Mouse (Mus musculus) thymus, postnatal 10 days (tissue): ENCODE measurements at regions not wholly inside any gene's neighbourhood (a gene's known extent, or its start where the extent isn't known, plus 50 kb on each side); places are given as distances from the start of the nearest gene placed in this dataset.

Experiments
- DNase-seq, 2 experiments: peaks; one replicate each; pipeline ENCODE4 v3.0.0; 2021; ENCODE audit warnings: low spot score in 2 of 2

- no peak for DNase-seq
These were observed 183.6 kb upstream of the Spred2 start for GRCm38 (mm10) chr11:19740562-19740961.

DNA sequence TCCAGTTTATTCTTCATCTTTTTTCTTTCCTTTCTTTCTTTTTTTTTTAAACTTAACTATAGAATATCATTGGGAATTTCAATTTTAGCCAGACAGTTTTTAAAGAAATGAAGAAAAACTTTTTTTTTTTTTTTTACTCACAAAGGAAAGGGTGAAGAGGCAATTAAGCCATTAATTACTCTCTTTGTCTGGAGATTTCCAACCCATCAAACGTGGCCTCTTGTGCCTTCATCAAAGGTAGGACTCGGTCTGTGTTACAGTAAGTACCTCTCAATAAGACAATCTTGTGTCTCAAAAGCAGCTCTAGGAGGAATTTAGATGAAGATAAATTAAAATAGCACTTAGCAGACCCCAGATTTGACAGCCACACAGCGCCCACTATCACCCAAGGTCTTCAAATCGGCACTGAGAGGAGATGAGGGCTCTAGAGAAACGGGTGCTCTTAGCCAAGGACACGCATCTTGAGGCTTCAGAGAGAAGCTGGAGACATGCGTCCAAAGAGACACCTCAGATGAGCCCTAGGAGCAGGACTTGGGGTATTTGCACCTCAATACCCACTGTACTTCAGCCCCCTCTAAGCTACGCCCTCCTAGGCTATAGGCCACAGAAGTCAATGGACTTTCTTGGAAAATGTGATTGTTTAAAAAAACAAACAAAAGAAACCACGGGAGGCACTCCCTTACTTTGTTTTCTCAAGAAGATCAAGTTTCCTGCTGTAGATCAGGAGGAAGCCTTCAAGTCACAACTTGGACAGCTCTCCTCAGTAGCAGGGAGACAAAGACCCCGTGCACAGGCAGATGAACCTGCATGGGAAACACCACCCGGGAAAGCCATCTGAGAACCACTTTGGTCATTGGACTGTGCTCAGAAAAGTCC is 176.8 kb upstream of the Spred2 start:
- no peak for DNase-seq

DNA sequence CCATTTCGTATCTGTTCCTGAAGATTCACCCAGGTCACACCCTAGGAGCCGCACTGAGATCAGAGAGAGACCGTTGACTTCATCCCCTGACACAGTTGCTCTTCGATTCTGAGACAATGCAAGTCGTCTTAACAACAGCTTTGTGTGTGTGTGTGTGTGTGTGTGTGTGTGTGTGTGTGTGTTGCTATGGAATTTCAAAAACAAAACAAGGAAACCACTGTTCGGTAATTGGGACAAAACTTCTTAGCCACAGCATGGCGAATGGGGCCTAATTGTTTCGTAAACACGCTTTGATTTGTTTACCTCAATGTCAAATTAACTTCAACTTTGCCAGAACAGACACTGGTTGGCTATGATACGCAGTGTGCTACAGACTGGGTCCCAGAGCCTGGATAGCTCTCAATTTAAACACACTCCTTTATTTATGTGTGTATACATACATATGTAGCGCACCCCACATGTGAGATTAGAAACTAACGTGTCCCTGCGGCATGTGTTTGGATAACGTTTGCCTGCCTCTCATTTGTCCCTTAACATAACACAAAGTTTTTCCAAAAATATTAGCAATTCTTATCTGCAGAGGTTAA is 176.1 kb upstream of the Spred2 start:
- DNase-seq = no peak

- DNase-seq = no peak
These were observed 165.3 kb upstream of the Spred2 start for GRCm38 (mm10) chr11:19758892-19759291.

- DNase-seq = peak in 1 of 2 experiments; percentile 47
These were observed 163.1 kb upstream of the Spred2 start for GRCm38 (mm10) chr11:19760861-19761693.

DNA sequence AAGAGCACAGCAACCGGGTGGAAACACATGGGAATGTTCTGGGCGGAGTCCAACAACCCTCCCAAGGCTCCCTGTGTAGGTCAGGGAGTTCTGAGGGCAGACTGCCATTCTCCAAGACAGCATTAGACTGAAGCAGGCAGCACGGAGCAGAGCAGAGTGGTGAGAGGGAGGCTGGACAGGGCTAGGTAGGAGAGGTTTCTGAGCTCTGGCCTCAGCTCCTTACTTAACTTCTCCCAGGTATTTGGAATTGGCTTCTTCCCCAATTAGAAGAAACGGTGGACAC is 162.5 kb upstream of the Spred2 start:
- no peak for DNase-seq

DNA sequence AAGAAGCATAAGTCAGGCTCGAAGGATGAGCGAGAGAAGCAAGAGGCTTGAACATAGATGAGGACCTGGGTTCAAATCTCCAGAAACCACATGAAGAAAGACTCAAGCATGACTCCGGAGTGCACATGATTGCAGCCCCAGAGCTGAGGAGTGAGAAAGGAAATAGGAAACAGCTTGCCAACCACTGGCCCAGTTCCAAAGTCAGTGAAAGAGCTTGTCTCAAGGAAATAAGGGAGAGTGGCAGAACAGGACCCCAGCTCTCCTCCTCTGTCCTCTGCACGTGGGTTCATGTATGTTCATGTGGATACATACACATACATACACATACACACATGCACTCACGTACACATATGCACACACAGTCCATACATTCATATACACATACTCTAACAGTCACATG is 156.9 kb upstream of the Spred2 start:
- no peak for DNase-seq

- no peak for DNase-seq
These were observed 156.3 kb upstream of the Spred2 start for GRCm38 (mm10) chr11:19767871-19768270.

GRCm38 (mm10) chr11:19768962-19769361 is 155.2 kb upstream of the Spred2 start:
- DNase-seq = no peak

DNA sequence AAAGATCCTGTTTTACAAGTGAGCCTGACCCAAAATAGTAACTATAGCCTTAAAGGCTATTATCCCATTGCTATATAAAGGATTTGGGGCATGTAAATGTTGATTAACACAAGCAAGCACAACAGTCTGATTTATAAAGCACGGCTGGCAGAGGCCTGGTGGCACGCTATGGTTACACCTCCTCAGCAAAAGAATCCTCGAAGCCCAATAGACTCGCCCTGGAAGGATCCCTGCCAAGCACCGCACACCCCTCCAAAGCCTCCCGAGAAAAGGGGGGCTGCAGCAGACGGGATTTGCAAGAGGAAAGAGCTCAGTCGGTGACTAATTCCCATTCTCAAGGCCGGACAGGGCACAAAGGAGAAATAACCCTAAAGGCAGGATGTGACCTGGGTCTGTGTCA is 150.2 kb upstream of the Spred2 start:
- no peak for DNase-seq

GRCm38 (mm10) chr11:19775741-19776140 is 148.4 kb upstream of the Spred2 start:
- no peak for DNase-seq

GRCm38 (mm10) chr11:19776473-19777200 is 147.5 kb upstream of the Spred2 start:
- DNase-seq = no peak

GRCm38 (mm10) chr11:19778191-19778590 is 146.0 kb upstream of the Spred2 start:
- DNase-seq = no peak

GRCm38 (mm10) chr11:19785110-19785509 is 139.1 kb upstream of the Spred2 start:
- DNase-seq = no peak

- DNase-seq = no peak
These were observed 127.1 kb upstream of the Spred2 start for GRCm38 (mm10) chr11:19796950-19797670.

- DNase-seq = no peak
These were observed 114.8 kb upstream of the Spred2 start for GRCm38 (mm10) chr11:19809359-19809758.

DNA sequence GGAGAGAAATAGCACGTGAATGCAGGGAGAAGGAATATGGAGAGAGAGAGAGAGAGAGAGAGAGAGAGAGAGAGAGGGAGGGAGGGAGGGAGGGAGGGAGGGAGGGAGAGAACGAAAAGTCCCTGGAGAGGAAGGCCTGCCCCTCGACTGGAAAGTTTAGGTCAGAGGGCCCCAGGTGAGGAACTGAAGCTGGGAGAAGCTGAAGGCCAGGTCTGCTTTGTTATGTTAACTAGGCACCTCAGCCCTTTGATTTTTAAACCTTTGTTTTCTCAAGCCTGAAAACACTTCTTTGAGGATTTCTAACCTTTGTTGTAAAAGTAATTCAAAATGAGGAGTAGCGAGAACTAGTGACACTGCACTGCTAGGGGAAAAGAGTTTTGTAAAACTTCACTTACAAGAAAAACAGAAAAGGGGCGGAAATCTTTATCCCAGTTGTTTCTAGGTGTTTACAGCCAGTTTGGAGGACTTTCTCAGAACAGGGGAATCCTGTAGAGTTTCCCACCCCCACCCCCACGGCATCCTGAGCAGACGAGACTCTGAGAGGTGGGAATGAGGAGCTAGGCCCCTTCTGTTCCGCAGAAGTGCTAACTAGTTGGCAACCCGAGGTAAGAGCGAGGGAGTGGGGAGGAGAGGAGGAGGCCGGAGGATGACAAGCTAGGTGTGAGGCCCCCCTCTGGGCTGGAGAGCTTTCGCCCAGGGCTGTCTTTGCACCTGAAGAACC is 112.7 kb upstream of the Spred2 start:
- no peak for DNase-seq

DNA sequence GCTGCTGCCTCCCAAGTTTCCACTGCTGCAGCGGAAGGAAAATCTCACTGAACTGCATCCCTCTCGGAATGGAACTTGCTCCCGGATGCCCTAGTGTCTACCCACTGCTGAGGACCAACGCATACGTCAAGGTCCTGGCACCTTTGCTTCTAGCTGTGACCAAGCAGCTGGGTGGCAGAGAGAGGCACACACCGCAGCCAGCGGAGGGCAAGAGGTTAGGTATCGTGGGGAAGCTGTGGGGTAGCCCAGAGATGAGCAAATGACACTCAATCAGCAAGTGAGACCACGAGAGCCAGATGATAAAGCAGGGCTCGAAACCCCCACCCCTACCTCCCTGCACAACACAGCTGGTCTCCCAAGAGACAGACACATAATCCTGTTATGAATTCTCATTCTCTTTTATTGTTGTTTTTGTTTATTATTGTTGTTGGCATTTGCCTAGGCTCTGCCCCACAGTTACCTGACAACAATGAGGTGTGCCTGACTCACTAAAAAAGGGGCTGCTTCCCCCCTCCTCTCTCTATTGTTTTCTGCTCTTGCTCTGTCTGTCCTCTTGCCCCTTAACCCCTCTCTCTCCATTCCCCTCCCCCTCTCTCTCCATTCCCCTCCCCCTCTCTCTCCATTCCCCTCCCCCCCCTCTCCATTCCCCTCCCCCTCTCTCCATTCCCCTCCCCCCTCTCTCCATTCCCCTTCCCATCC is 112.0 kb upstream of the Spred2 start:
- no peak for DNase-seq

DNA sequence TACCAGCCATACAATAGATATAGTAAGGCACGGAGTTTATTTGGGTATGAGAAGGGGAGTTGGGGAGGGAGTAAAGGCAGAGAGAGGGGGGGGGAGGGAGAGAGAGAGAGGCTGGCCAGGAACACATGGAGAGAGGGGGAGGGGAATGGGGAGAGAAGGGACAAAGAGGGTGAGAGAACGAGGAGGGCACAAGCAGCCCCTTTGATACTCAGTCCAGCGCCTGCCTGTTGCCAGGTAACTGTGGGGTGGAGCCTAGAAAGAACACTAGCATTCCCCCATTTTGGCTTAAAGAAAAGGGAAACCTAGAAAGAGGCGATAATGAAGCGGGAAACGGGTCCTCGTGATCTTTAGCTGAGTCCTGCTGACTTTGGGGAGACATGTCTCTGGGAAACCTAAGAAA is 110.6 kb upstream of the Spred2 start:
- no peak for DNase-seq

GRCm38 (mm10) chr11:19822991-19823390 is 101.2 kb upstream of the Spred2 start:
- DNase-seq = no peak
